ENCODE assay signal across 32 mouse cellular contexts in the genomic region with DNA sequence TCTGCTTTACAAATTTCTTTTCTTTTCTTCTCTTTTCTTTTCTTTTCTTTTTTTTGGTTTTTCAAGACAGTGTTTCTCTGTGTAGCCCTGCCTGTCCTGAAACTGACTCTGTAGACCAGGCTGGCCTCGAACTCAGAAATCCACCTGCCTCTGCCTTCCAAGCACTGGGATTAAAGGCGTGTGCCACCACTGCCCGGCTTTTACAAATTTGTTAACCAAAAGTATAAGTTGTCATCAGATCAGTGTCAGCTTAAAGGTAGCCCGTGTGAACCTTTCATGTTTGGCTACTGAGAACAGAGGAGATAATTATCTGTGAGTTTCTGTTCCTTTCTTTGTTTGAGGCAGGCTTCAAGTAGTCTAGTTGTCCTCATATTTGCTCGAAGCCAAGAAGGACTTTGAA.
"Had no signal": no experiment of that assay in that cellular context is flagged by ENCODE, and none has a peak within 500 bp of the region (broad histone marks: within the 10 kb centered on the region; RNA-seq: fewer than 3 reads in every experiment).

No protein-coding gene starts in this region.

- DNase-seq: left cerebral cortex, postnatal 4 days; liver; liver, embryonic 13.5 days; liver, postnatal 0 days; lung, adult 18-20 months; lung, adult 2 months; lung, embryonic 14.5 days; lung, postnatal 10 days; lung, postnatal 14 days; lung, postnatal 36 days; lung, postnatal 4 days; midbrain, embryonic 14.5 days had no signal

- H3K27ac ChIP-seq: limb, embryonic 10.5 days; limb, embryonic 12.5 days; limb, embryonic 13.5 days; limb, embryonic 15.5 days; liver, embryonic 12.5 days; liver, embryonic 13.5 days; liver, embryonic 14.5 days; liver, embryonic 15.5 days; lung, embryonic 15.5 days; macrophage; midbrain, embryonic 10.5 days; midbrain, embryonic 12.5 days; midbrain, embryonic 13.5 days; midbrain, embryonic 15.5 days; neural tube, embryonic 12.5 days had no signal

- H3K27me3 ChIP-seq: limb, embryonic 12.5 days; limb, embryonic 13.5 days; limb, embryonic 15.5 days; liver, embryonic 12.5 days; liver, embryonic 13.5 days; liver, embryonic 15.5 days; lung, embryonic 15.5 days; megakaryocyte, embryonic 14.5 days; midbrain, embryonic 12.5 days; midbrain, embryonic 13.5 days; midbrain, embryonic 15.5 days; neural tube, embryonic 12.5 days had no signal

- H3K4me3 ChIP-seq: limb, embryonic 10.5 days; limb, embryonic 12.5 days; limb, embryonic 13.5 days; limb, embryonic 15.5 days; liver, embryonic 12.5 days; liver, embryonic 13.5 days; liver, embryonic 15.5 days; lung, embryonic 15.5 days; megakaryocyte, embryonic 14.5 days; midbrain, embryonic 10.5 days; midbrain, embryonic 12.5 days; midbrain, embryonic 13.5 days; midbrain, embryonic 15.5 days; myocyte; neural tube, embryonic 12.5 days had no signal

- H3K4me2 ChIP-seq: limb, embryonic 12.5 days; limb, embryonic 13.5 days; limb, embryonic 15.5 days; liver, embryonic 11.5 days; liver, embryonic 12.5 days; liver, embryonic 13.5 days; liver, embryonic 15.5 days; lung, embryonic 14.5 days; lung, embryonic 15.5 days; midbrain, embryonic 11.5 days; midbrain, embryonic 12.5 days; midbrain, embryonic 13.5 days; midbrain, embryonic 15.5 days; neural tube, embryonic 12.5 days had no signal

- ATAC-seq: liver, embryonic 12.5 days; liver, postnatal 0 days; lung, postnatal 0 days; midbrain, embryonic 13.5 days; midbrain, embryonic 15.5 days; midbrain, embryonic 16.5 days had no signal

- H3K36me3 ChIP-seq: midbrain, embryonic 15.5 days had no signal

- H3K4me1 ChIP-seq: limb, embryonic 10.5 days; limb, embryonic 12.5 days; limb, embryonic 13.5 days; limb, embryonic 15.5 days; liver, embryonic 12.5 days; liver, embryonic 13.5 days; liver, embryonic 15.5 days; lung, embryonic 15.5 days; megakaryocyte, embryonic 14.5 days; midbrain, embryonic 10.5 days; midbrain, embryonic 12.5 days; midbrain, embryonic 13.5 days; midbrain, embryonic 15.5 days; neural tube, embryonic 12.5 days had no signal

- H3K9ac ChIP-seq: limb, embryonic 12.5 days; limb, embryonic 13.5 days; limb, embryonic 15.5 days; liver, embryonic 12.5 days; liver, embryonic 13.5 days; liver, embryonic 14.5 days; liver, embryonic 15.5 days; liver, postnatal 0 days; lung, embryonic 14.5 days; lung, embryonic 15.5 days; midbrain, embryonic 12.5 days; midbrain, embryonic 13.5 days; midbrain, embryonic 15.5 days; neural tube, embryonic 12.5 days had no signal

- H3K9me3 ChIP-seq: limb, embryonic 10.5 days; limb, embryonic 12.5 days; limb, embryonic 13.5 days; limb, embryonic 15.5 days; liver, embryonic 12.5 days; liver, embryonic 13.5 days; liver, embryonic 15.5 days; lung, embryonic 15.5 days; megakaryocyte, embryonic 14.5 days; midbrain, embryonic 10.5 days; midbrain, embryonic 12.5 days; midbrain, embryonic 13.5 days; midbrain, embryonic 15.5 days; neural tube, embryonic 12.5 days had no signal
